ENCODE assay signal across 24 mouse cellular contexts in genomic region chr10:94481613-94482012, GRCm38 (mm10).
"Had no signal": no experiment of that assay in that cellular context is flagged by ENCODE, and none has a peak within 500 bp of the region (broad histone marks: within the 10 kb centered on the region; RNA-seq: fewer than 3 reads in every experiment).

No protein-coding gene starts in this region.

- DNase-seq: kidney, adult 2 months; kidney, postnatal 25 days; layer of hippocampus, adult 9-11 months; liver; liver, postnatal 0 days; lung, postnatal 14 days; lung, postnatal 4 days; midbrain, embryonic 14.5 days; right cerebral cortex, adult 18-20 months; right cerebral cortex, postnatal 14 days; right cerebral cortex, postnatal 4 days; thymus, adult 2 months; thymus, postnatal 14 days; thymus, postnatal 4 days had no signal

- ATAC-seq: liver, postnatal 0 days had no signal

- H3K4me2 ChIP-seq: limb, embryonic 13.5 days; lung, embryonic 15.5 days; midbrain, embryonic 11.5 days; neural tube, embryonic 12.5 days; neural tube, embryonic 15.5 days had no signal

- H3K9ac ChIP-seq: limb, embryonic 13.5 days; liver, embryonic 14.5 days; liver, postnatal 0 days; lung, embryonic 15.5 days; neural tube, embryonic 12.5 days; neural tube, embryonic 15.5 days had no signal

- H3K4me3 ChIP-seq: layer of hippocampus, adult 2 months; limb, embryonic 10.5 days; limb, embryonic 13.5 days; lung, embryonic 15.5 days; neural tube, embryonic 12.5 days; neural tube, embryonic 15.5 days had no signal

- H3K27me3 ChIP-seq: limb, embryonic 13.5 days; lung, embryonic 15.5 days; neural tube, embryonic 12.5 days; neural tube, embryonic 15.5 days had no signal

- H3K36me3 ChIP-seq: limb, embryonic 13.5 days; lung, embryonic 15.5 days; neural tube, embryonic 12.5 days; neural tube, embryonic 15.5 days had no signal

- H3K9me3 ChIP-seq: lung, embryonic 15.5 days had no signal

- H3K4me1 ChIP-seq: limb, embryonic 10.5 days; neural tube, embryonic 12.5 days; neural tube, embryonic 15.5 days had no signal

- H3K27ac ChIP-seq: kidney, postnatal 0 days; layer of hippocampus, adult 2 months; limb, embryonic 10.5 days; limb, embryonic 13.5 days; liver, embryonic 14.5 days; lung, embryonic 15.5 days; neural tube, embryonic 12.5 days; neural tube, embryonic 15.5 days; stomach, postnatal 0 days had no signal
